Mouse (Mus musculus) liver, postnatal 0 days (tissue): Measurements from ENCODE around the gene Slco3a1. TPM values are rescaled to one million over a fixed set of nuclear protein-coding genes. Genes with fewer than 3 reads are reported as not detected.

ENCODE experiments used
- ATAC-seq: fragments of 200-750 bp; cut with Nextera tagmentation; 2 replicates; pipeline ENCODE4 v1.8.0; 2017; ENCODE audit warnings: mild to moderate bottlenecking, moderate library complexity
- DNase-seq: peaks from one replicate; pipeline ENCODE4 v3.0.0-alpha.2; 2016
- H3K27ac ChIP-seq: fragments of 300-500 bp; sonication (generic); 2 replicates; pipeline ENCODE4 v1.5.1; 2014; ENCODE audit warnings: antibody characterized with exemption, moderate library complexity, mild to moderate bottlenecking, low read depth
- H3K27me3 ChIP-seq: fragments of 300-500 bp; sonication (generic); 2 replicates; pipeline ENCODE4 v1.6.1; 2014; ENCODE audit warnings: low read length, control low read depth, mixed read lengths; ENCODE audit not compliant: insufficient read depth
- H3K36me3 ChIP-seq: fragments of 300-500 bp; sonication (generic); replicated peaks from 2 replicates; pipeline ENCODE4 v1.6.1; 2014; ENCODE audit warnings: mild to moderate bottlenecking, control low read depth, low read length, moderate library complexity, mixed read lengths; ENCODE audit not compliant: insufficient read depth
- H3K4me1 ChIP-seq: fragments of 300-500 bp; sonication (generic); 2 replicates; pipeline ENCODE4 v1.6.1; 2014; ENCODE audit warnings: antibody characterized with exemption, mild to moderate bottlenecking, control low read depth; ENCODE audit not compliant: insufficient read depth
- H3K4me2 ChIP-seq: fragments of 300-500 bp; sonication (generic); 2 replicates; pipeline ENCODE4 v1.6.1; 2014; ENCODE audit warnings: low read depth, mild to moderate bottlenecking, low read length, moderate library complexity, mixed read lengths
- H3K4me3 ChIP-seq: fragments of 300-500 bp; sonication (generic); 2 replicates; pipeline ENCODE4 v1.5.1; 2014; ENCODE audit warnings: low read depth, low read length
- H3K9ac ChIP-seq: fragments of 300-500 bp; sonication (generic); replicated peaks from 2 replicates; pipeline ENCODE4 v1.6.1; 2014; ENCODE audit warnings: mild to moderate bottlenecking, moderate library complexity
- H3K9me3 ChIP-seq: fragments of 300-500 bp; sonication (generic); 2 replicates; pipeline ENCODE4 v1.6.1; 2016; ENCODE audit warnings: mild to moderate bottlenecking, control low read depth, low read length, mixed read lengths
- CTCF ChIP-seq: sonication (generic); IDR thresholded peaks from 2 replicates; pipeline ENCODE4 v1.5.1; 2016; ENCODE audit warnings: antibody characterized with exemption, low read depth
- EP300 ChIP-seq: IDR thresholded peaks from 2 replicates; pipeline ENCODE4 v1.6.1; 2016; ENCODE audit warnings: antibody characterized with exemption, low read depth, mild to moderate bottlenecking
- WGBS: fragments of 180-500 bp; shearing (Covaris S2); extraction: QIAGEN DNeasy Blood & Tissue Kit; methylation state at CpG from one replicate; pipeline ENCODE4 v1.1.7; 2014; ENCODE audit not compliant: insufficient replicate concordance; 5-methylcytosine and 5-hydroxymethylcytosine counted together
- polyA plus RNA-seq: library from polyadenylated mRNA; unstranded; fragments of >200 nt; fragmentation: Nextera tagmentation; extraction: Ambion mirVana; gene quantifications from 2 replicates; pipeline ENCODE4 v1.2.1, GENCODE M21; 2015

The Slco3a1 gene
- polyA plus RNA-seq, 1 experiment from 2014 or later: 1.2 TPM

GRCm38 (mm10) chr7:74340419-74340954, 214.1 kb downstream of the Slco3a1 start:
- ATAC-seq: no peak
- Histone ChIP-seq H3K4me3 (no peak overlapping the region), H3K4me2 (no peak overlapping the region), H3K9ac (no peak overlapping the region), H3K27ac (no peak overlapping the region), H3K4me1 (peaks cover 3% of the 10 kb centered on the region; the same call in 1 of the 2 replicates), H3K36me3 (no peaks in the 10 kb centered on the region), H3K9me3 (no peaks in the 10 kb centered on the region), H3K27me3 (no peaks in the 10 kb centered on the region)
- DNase-seq: no peak
- WGBS: 39% methylated on average over 8 of the region's 8 CpGs
- no peak for TF ChIP-seq EP300
- TF ChIP-seq CTCF: no peak

- Histone ChIP-seq H3K4me1 (peaks cover 3% of the 10 kb centered on the region; the same call in 1 of the 2 replicates), H3K36me3 (no peaks in the 10 kb centered on the region), H3K4me3 (no peak overlapping the region), H3K9ac (no peak overlapping the region), H3K9me3 (no peaks in the 10 kb centered on the region), H3K27ac (no peak overlapping the region), H3K27me3 (no peaks in the 10 kb centered on the region), H3K4me2 (no peak overlapping the region)
- DNase-seq (no peak), ATAC-seq (no peak)
- TF ChIP-seq CTCF: no peak
- TF ChIP-seq EP300: no peak
- WGBS: 68% methylated on average over 6 of the region's 6 CpGs
Observed at GRCm38 (mm10) chr7:74337677-74338420, 216.7 kb downstream of the Slco3a1 start.

GRCm38 (mm10) chr7:74332323-74332722, 222.3 kb downstream of the Slco3a1 start:
- no peaks in the 10 kb centered on the region for H3K27me3 ChIP-seq

GRCm38 (mm10) chr7:74330858-74331726, 223.5 kb downstream of the Slco3a1 start:
- no peak for DNase-seq
- Histone ChIP-seq H3K4me2 (no peak overlapping the region), H3K9me3 (no peaks in the 10 kb centered on the region), H3K27ac (no peak overlapping the region), H3K9ac (no peak overlapping the region), H3K36me3 (no peaks in the 10 kb centered on the region), H3K4me3 (no peak overlapping the region), H3K27me3 (no peaks in the 10 kb centered on the region), H3K4me1 (no peaks in the 10 kb centered on the region)
- no peak for ATAC-seq
- TF ChIP-seq CTCF (no peak), EP300 (no peak)
- WGBS: 75% methylated on average over 7 of the region's 7 CpGs

More at GRCm38 (mm10) chr7:74332323-74332722, 222.3 kb downstream of the Slco3a1 start:
- DNase-seq (no peak), ATAC-seq (no peak)
- TF ChIP-seq CTCF: no peak
- no peak for TF ChIP-seq EP300
- no peaks in the 10 kb centered on the region for H3K9me3 ChIP-seq
- H3K36me3 ChIP-seq: no peaks in the 10 kb centered on the region
- H3K27ac ChIP-seq: no peak overlapping the region
- 78% methylated on average over 3 of the region's 3 CpGs for WGBS
- no peak overlapping the region for H3K4me3 ChIP-seq
- no peak overlapping the region for H3K4me2 ChIP-seq
- H3K9ac ChIP-seq: no peak overlapping the region
- no peaks in the 10 kb centered on the region for H3K4me1 ChIP-seq

- Histone ChIP-seq H3K9ac (no peak overlapping the region), H3K4me2 (no peak overlapping the region), H3K4me1 (no peaks in the 10 kb centered on the region), H3K27me3 (no peaks in the 10 kb centered on the region), H3K4me3 (no peak overlapping the region), H3K27ac (no peak overlapping the region), H3K9me3 (no peaks in the 10 kb centered on the region), H3K36me3 (no peaks in the 10 kb centered on the region)
- no peak for ATAC-seq
- WGBS: 75% methylated on average over 7 of the region's 7 CpGs
- TF ChIP-seq EP300 (no peak), CTCF (no peak)
- DNase-seq: no peak
Observed at GRCm38 (mm10) chr7:74330117-74330857, 224.3 kb downstream of the Slco3a1 start.

GRCm38 (mm10) chr7:74329004-74329403, 225.6 kb downstream of the Slco3a1 start:
- no peaks in the 10 kb centered on the region for H3K4me1 ChIP-seq
- DNase-seq (no peak), ATAC-seq (no peak)
- no peak for TF ChIP-seq EP300
- no peaks in the 10 kb centered on the region for H3K9me3 ChIP-seq
- H3K27ac ChIP-seq: no peak overlapping the region
- H3K27me3 ChIP-seq: no peaks in the 10 kb centered on the region
- no peak overlapping the region for H3K9ac ChIP-seq
- no peaks in the 10 kb centered on the region for H3K36me3 ChIP-seq
- H3K4me3 ChIP-seq: no peak overlapping the region
- WGBS: 31% methylated on average over 1 of the region's 1 CpGs
- H3K4me2 ChIP-seq: no peak overlapping the region
